Mouse (Mus musculus) E14TG2a.4 (cell line): ENCODE results near the gene Gucd1.

Experiments
- CTCF ChIP-seq: conservative IDR thresholded peaks from 2 replicates; pipeline ENCODE4 v1.5.1; 2014; ENCODE audit warnings: low read length
- NANOG ChIP-seq: IDR thresholded peaks from 2 replicates; pipeline ENCODE4 v1.6.1; 2014; ENCODE audit warnings: borderline replicate concordance, low read length, mixed read lengths

GRCm38 (mm10) chr10:75302536-75302935, 215.2 kb downstream of the Gucd1 start:
- no peak for TF ChIP-seq CTCF
- no peak for TF ChIP-seq NANOG
